Mouse (Mus musculus) megakaryocyte, embryonic 14.5 days (primary cell): ENCODE measurements around the gene Dnase1.

Experiments
- FLI1 ChIP-seq: IDR thresholded peaks from 2 replicates; pipeline ENCODE4 v1.6.1; 2012; ENCODE audit warnings: low read length, inconsistent platforms, mixed read lengths
- GATA1 ChIP-seq: IDR thresholded peaks from 3 replicates; pipeline ENCODE4 v1.6.1; 2012; ENCODE audit warnings: mixed read lengths, low read length, inconsistent platforms, borderline replicate concordance

GRCm38 (mm10) chr16:3988410-3988809, 48.3 kb upstream of the Dnase1 start:
- TF ChIP-seq GATA1: no peak
- TF ChIP-seq FLI1: no peak
